Mouse (Mus musculus) forebrain, embryonic 12.5 days (tissue): ENCODE measurements at regions not wholly inside any gene's neighbourhood (a gene's known extent, or its start where the extent isn't known, plus 50 kb on each side); places are given as distances from the start of the nearest gene placed in this dataset.

ENCODE experiments used
- ATAC-seq: fragments of 200-750 bp; cut with Nextera tagmentation; 2 replicates; pipeline ENCODE4 v1.8.0; 2017; ENCODE audit warnings: moderate TSS enrichment; ENCODE audit not compliant: low FRiP score
- H3K27ac ChIP-seq: fragments of 300-500 bp; sonication (generic); 2 replicates; pipeline ENCODE4 v1.5.1; 2016; ENCODE audit warnings: mild to moderate bottlenecking
- H3K27me3 ChIP-seq: fragments of 300-500 bp; sonication (generic); 2 replicates; pipeline ENCODE4 v1.6.1; 2016; ENCODE audit warnings: mild to moderate bottlenecking
- H3K36me3 ChIP-seq: fragments of 300-500 bp; sonication (generic); replicated peaks from 2 replicates; pipeline ENCODE4 v1.6.1; 2016; ENCODE audit warnings: mild to moderate bottlenecking
- H3K4me1 ChIP-seq: fragments of 300-500 bp; sonication (generic); 2 replicates; pipeline ENCODE4 v1.6.1; 2016
- H3K4me2 ChIP-seq: fragments of 300-500 bp; sonication (generic); 2 replicates; pipeline ENCODE4 v1.6.1; 2016; ENCODE audit warnings: mild to moderate bottlenecking, moderate library complexity
- H3K4me3 ChIP-seq: fragments of 300-500 bp; sonication (generic); replicated peaks from 2 replicates; pipeline ENCODE4 v1.5.1; 2016; ENCODE audit warnings: mild to moderate bottlenecking
- H3K9ac ChIP-seq: fragments of 300-500 bp; sonication (generic); 2 replicates; pipeline ENCODE4 v1.6.1; 2016; ENCODE audit warnings: mild to moderate bottlenecking
- H3K9me3 ChIP-seq: fragments of 300-500 bp; sonication (generic); 2 replicates; pipeline ENCODE4 v1.6.1; 2016
- WGBS: fragments of 180-500 bp; shearing (Covaris S2); methylation state at CpG from one replicate; pipeline ENCODE4 v1.1.7; 2016; 5-methylcytosine and 5-hydroxymethylcytosine counted together

DNA sequence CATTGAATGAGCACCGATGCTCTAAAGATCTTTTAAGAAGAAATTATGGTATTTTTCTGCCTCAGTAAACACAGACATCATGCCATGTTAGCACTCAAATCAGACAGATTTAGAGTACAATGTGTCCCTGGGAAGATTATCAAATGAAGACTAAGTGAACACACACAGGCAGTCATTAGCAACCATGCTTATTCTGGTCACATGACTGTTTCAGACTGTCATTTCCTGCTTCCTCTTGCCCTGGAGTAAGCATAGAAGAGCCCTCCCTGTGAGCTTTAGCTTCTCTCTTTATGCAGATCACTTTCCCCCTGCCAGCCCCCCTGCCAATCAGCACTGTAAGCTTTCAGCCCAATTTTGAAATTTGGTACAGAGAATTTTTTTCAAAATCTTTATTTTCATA is 143.4 kb upstream of the Amd2 start:
- peak; percentile 57; the same call in 1 of the 2 replicates for ATAC-seq
- Histone ChIP-seq H3K36me3 (no peaks in the 10 kb centered on the region), H3K27me3 (no peaks in the 10 kb centered on the region), H3K4me2 (no peak overlapping the region), H3K9me3 (no peaks in the 10 kb centered on the region), H3K4me1 (no peaks in the 10 kb centered on the region), H3K9ac (no peak overlapping the region), H3K4me3 (no peak overlapping the region), H3K27ac (no peak overlapping the region)
- 89% methylated on average over 1 of the region's 1 CpGs for WGBS

DNA sequence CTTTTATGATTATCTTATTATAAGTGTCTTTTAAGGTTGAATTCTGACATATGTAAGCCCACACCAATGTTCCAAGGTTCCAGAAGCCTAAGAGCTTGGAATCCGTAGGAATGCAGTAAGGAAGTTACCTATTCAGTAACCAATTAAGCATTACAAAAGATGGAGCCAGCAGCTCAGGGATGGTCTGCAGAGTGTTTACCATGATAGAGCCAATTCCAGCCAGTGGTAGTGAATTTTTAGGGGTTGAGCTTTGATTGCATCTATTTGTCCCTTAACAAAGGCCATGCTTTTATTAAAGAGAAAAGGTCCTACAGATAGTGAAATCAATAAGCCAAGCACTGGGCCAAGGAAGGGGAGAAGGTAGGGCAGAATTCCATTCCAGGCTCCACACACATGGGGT is 123.6 kb upstream of the Amd2 start:
- Histone ChIP-seq H3K4me2 (no peak overlapping the region), H3K27ac (no peak overlapping the region), H3K4me3 (no peak overlapping the region), H3K36me3 (no peaks in the 10 kb centered on the region), H3K27me3 (no peaks in the 10 kb centered on the region), H3K4me1 (no peaks in the 10 kb centered on the region), H3K9me3 (no peaks in the 10 kb centered on the region), H3K9ac (no peak overlapping the region)
- ATAC-seq, result no peak
- WGBS, result 73% methylated on average over 1 of the region's 1 CpGs
